Mouse (Mus musculus): ENCODE data around the gene Tec.
A peak's percentile ranks its signal among the peaks of the same experiment; 100 is the strongest.
"Not testable (repeated sequence)": the region's sequence is repeated elsewhere in the genome, so short reads cannot be mapped to it uniquely, and the experiment has no call there.

Tec gene

DNA sequence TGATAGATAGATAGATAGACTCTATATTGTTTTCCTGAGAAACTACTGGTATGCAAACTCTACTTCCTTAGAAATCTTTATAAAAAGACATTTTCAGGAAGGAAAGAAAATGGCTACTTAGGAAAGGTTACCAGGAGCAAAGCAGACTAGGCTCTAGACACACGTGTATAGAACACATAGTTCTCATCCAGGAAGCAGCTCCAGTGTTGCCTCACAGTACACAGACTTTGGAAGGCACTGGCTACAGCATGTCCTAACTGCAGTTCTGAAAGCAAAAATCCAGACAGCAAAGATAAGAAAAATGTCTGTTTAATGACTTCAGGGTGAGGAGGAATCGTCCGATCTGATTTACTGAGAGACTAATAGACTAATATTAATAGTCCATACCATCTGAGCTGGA, 41.8 kb downstream of the Tec start:
- DNase-seq (ENCODE audit: low spot score in 2 of 2): no peak

GRCm38 (mm10) chr5:72820651-72821050, 47.6 kb downstream of the Tec start:
- DNase-seq (ENCODE audit: low spot score in 2 of 2): no peak

GRCm38 (mm10) chr5:72820036-72820640, 48.1 kb downstream of the Tec start:
- no peak for DNase-seq (ENCODE audit: low spot score in 2 of 2)

- no peak for DNase-seq (ENCODE audit: low spot score in 2 of 2)
Observed at GRCm38 (mm10) chr5:72818513-72819180, 49.6 kb downstream of the Tec start.

DNA sequence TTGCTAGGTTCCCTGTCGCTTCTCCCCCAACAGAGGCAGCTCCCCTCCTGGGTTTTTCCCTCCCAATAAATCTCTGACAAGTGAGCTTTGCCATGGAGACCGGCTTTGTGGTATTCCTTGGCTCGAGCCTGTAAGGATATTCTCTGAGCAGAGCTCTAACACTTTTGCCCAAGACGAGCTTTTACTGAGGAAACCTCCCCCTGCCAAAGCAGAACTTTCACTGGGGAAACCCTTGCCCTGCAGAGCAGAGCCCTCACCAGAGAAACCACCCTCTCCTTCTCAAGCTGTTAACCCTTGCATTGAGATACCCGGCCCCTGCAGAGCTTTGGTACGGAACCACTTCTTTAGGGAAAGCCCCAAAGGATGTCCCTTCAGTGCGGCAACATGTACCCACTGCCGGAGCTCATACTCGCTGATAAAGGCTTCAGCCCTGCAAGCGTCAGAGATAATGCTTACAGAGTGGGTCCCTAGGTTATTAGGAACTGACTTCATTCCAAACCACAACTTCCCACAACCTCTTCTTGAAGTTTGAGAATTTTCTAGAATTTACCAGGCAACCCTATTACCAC, 50.7 kb downstream of the Tec start:
- DNase-seq (ENCODE audit: low spot score in 2 of 2): peak in 1 of 2 experiments; percentile 32

- not testable (repeated sequence) for DNase-seq (ENCODE audit: low spot score in 2 of 2)
Observed at GRCm38 (mm10) chr5:72816960-72817359, 51.3 kb downstream of the Tec start.

DNA sequence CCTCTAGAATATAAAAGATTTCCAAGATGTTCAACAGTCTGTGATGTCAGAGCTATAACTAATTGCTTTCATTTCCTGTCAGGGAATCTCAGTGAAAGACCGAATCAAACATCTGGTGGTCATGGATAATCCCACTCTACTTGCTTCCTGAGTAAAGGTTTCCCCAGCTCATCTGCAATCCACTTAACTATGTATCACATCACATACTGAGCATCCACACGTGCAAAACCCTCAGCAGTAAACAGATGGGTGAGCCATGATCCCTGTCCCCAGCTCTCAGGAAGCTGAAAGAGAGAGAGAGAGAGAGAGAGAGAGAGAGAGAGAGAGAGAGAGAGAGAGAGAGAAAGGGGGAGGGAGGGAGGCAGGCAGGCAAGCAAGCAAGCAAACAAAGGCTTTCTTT, 51.8 kb downstream of the Tec start:
- DNase-seq (ENCODE audit: low spot score in 2 of 2): no peak

GRCm38 (mm10) chr5:72816046-72816445, 52.2 kb downstream of the Tec start:
- no peak for DNase-seq (ENCODE audit: low spot score in 2 of 2)

GRCm38 (mm10) chr5:72815361-72815760, 52.9 kb downstream of the Tec start:
- DNase-seq (ENCODE audit: low spot score in 2 of 2): no peak

- DNase-seq (ENCODE audit: low spot score in 2 of 2): peak; percentile 34 to 73
Observed at GRCm38 (mm10) chr5:72814072-72814471, 54.2 kb downstream of the Tec start.

DNA sequence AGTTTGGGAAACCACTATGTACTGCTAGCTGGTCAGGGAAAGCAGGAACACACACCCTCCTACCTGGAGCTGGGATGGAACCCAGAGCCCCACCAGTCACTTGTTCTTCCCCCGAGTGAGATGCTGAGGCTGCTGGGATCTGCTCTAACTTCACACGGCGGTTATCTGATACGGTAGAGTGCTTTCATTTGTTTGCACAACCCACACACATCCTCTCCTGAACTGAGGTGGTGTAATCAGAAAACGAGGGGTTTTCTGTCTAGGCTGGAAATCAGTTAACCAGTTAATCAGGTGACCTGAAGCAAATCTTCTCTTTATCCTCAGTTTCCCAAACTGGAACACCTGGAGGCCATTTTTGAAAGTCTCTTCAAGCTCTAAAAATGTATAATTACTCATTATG, 55.4 kb downstream of the Tec start:
- no peak for DNase-seq (ENCODE audit: low spot score in 2 of 2)

GRCm38 (mm10) chr5:72812328-72812727, 56.0 kb downstream of the Tec start:
- DNase-seq (ENCODE audit: low spot score in 2 of 2): no peak

DNA sequence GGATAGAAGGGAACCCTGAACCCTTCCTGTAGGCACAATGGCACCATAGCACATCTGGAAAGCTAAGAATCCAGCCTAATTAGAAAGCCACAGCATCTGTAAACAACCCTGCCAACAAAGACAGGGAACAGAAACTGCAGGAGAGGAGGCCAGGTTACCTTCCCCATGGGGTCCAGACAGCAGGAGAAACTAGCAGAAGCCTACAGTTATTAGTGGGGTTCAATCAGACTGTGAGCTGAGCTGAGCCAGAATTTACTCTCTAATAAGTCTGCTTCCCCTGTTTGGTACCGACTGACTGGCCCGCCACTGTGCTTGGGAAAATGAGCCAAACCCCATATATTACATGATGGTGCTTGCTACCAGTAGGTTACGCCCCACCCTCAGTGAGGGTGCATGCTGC, 56.9 kb downstream of the Tec start:
- no peak for DNase-seq (ENCODE audit: low spot score in 2 of 2)

DNA sequence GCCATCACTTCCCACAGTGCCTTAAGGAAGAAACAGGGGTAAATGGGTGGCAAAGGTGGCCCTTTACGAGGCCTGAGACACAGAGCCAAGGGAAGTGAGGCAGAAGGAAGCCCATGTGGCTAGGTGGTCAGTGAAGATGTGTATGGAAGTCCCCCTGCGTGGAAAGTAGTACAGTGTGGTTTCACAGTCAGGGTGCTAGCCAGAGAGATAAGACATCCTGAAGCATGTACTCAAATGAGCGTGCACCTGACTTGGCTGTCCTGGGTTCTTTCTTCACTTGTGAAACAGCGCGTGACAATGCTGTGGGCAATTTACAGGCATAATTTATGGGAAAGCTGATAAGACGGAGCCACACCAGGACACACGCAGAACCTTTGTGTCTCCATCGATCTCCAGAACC, 57.3 kb downstream of the Tec start:
- no peak for DNase-seq (ENCODE audit: low spot score in 2 of 2)

DNA sequence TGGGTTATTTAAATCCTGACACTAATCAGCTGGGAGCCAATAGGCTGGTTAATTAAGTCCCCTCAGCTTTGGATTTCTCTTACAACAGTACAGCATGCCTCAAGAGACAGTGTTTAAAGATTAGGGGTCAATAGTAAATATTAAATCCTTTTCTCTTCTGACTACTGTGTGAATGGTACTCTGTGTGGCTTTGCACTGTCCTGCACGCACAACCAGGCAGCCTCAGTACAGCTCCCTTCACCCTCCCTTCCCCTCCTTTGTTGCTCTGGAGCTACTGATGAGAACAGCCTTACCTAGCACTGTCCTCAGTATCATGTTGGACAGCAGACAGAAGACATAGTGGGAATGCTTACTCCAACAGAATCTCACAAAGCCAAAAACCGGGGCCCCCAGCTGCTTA, 58.8 kb downstream of the Tec start:
- DNase-seq (ENCODE audit: low spot score in 2 of 2): no peak

GRCm38 (mm10) chr5:72808456-72809111, 59.7 kb downstream of the Tec start:
- peak; percentile 55 to 64 for DNase-seq (ENCODE audit: low spot score in 2 of 2)

DNA sequence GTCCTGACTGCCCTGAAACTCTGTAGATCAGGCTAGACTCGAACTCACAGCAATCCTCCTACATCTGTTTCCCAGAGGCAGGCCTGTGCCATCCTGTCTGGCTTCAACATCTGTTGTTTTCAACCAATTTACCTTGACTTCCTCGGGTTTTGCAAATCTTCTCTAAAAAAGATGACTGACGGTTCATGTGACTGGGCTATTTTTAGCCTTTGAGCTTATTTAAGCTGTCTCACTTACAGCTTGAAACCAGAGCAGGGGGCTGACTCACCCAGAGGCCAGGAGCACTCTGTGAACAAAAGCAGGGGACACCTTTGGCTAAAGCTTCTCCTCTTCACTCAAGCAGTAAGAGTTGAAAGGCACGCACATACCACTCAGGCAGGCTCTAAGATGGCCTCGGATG, 65.4 kb downstream of the Tec start:
- DNase-seq (ENCODE audit: low spot score in 2 of 2): no peak

DNA sequence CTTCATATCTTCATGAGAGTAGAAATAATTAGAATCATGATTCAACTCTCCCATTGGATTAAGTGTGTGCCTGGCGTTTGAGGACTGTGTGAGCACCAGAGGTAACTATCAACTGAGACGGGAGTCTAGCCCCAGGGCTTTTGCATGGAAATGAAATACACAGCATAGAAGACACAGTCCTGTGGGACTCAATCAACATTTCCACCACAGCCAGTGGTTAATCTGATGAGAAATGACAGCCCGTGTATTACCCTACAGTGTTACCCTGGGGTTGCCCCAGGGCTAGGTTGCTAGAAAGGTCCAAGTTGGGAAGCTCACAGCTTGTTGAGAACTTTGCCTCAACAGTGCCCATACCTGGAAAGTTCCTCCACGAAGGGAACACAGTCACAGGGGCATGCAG, 69.7 kb downstream of the Tec start:
- DNase-seq (ENCODE audit: low spot score in 2 of 2): no peak

DNA sequence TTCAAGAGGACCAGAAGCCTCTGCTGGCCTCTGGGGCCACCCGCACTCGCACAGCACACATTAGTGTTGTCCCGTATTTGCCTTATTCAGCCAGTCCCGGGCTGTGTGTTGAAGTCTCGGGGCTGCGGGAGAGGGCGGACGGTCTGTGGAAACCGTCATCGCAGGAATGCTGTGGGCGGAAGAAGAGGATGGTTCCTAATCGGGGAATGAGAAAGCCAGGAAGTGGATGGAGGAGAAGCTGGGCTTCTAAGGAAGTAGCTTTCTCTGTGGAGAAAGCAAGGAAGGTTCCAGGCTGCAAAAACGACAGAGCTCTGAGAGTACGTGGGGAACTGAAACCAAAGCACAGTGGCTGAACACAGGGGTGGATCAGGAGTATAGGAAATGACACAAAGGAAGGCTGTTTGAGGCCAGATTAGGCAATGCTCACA, 72.1 kb downstream of the Tec start:
- no peak for DNase-seq (ENCODE audit: low spot score in 2 of 2)

- DNase-seq (ENCODE audit: low spot score in 2 of 2): no peak
Observed at GRCm38 (mm10) chr5:72793309-72793850, 74.9 kb downstream of the Tec start.

GRCm38 (mm10) chr5:72791789-72792188, 76.5 kb downstream of the Tec start:
- no peak for DNase-seq (ENCODE audit: low spot score in 2 of 2)

- DNase-seq (ENCODE audit: low spot score in 2 of 2): no peak
Observed at GRCm38 (mm10) chr5:72791386-72791785, 76.9 kb downstream of the Tec start.

DNA sequence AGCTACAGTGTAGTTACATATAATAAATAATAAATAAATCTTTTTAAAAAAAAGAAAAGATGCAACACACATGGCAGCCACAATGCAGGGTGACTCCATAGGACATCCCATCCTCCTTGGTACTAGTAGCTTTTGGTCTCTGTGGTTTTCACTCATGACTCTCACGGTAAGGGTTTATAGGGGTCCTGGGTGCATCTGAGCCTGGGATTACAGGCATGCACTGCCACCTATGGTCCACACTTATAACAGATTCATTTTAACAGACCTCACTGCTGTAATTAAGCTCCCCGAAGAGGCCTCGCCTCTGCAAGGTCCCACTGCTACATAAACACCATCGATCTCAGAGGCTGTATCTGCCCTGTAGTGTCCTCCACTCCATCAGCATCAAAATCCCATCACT, 82.8 kb downstream of the Tec start:
- DNase-seq (ENCODE audit: low spot score in 2 of 2): no peak

Data from right cerebral cortex, postnatal 10 days (tissue).